Mouse (Mus musculus): ENCODE measurements around the gene Tmprss2. TPM values are rescaled to one million over a fixed set of nuclear protein-coding genes. Genes with fewer than 3 reads are reported as not detected.

Tmprss2 gene
- polyA plus RNA-seq, 1 experiment from 2014 or later, result 0.11 TPM

DNA sequence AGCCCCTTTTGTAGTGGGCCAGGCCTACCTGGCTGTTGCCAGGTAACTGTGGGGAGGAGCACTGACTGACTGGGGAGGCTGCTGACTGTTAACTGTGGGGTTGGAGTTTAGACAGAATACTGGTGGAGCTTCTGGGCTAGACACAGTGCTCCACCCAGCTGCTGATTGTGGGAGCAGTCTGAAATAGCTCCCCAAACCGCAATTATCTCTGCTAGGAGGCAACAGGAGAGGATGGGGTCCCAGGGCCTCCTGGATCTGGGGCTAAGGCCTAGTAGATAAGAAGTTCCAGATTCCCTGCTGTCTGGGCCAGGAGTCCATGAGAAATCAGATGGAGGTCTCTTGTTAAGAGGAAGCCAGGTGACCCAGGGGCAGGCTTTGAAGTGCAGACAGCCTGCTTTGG, 74.1 kb downstream of the Tmprss2 start:
- WGBS, result 74% methylated on average over 1 of the region's 1 CpGs
- H3K4me2 ChIP-seq (ENCODE audit: low read length), result no peak overlapping the region; the same call in 1 of the 2 replicates

DNA sequence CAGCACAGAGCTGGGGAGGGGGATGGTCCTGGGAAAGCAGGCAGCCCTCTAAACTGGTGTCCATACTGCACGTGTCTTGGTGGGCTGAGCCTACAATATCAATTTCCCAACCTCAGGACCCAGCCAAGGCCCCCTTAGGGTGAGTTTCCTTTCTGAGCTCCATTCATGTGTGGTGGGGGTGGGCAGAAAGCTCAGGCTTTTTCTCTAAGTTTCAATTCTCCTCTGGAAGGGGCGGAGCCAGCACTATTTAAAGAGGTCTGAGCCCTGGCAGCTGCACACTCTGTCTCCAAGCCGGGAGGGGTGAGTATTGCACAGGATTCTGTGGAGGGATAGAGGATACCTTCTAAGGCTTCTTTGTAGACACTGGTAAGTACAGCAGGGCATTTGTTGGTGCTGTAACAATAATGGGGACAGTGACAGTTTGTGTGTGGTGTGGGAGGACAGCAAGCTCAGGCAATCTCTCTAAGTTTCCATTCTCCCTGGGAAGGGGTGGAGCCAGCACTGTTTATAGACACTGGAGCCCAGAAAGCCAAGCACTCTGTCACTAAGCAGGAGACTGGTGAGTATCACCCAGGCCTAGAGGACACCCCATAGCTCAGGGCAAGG, 75.1 kb downstream of the Tmprss2 start:
- WGBS, result 14% methylated on average over 3 of the region's 3 CpGs
- peak overlapping the region; percentile 44; the same call in 1 of the 2 replicates for H3K27ac ChIP-seq (ENCODE audit: low read depth, low read length)
- ATAC-seq, result peak; percentile 91
- H3K9me3 ChIP-seq (ENCODE audit: control insufficient read depth, low read length), result no peaks in the 10 kb centered on the region
- H3K4me2 ChIP-seq (ENCODE audit: low read length), result no peak overlapping the region; the same call in 1 of the 2 replicates
- H3K36me3 ChIP-seq (ENCODE audit: control insufficient read depth, insufficient read depth, low read length), result no peaks in the 10 kb centered on the region
- no peaks in the 10 kb centered on the region for H3K4me1 ChIP-seq (ENCODE audit: control insufficient read depth, insufficient read depth, low read depth, low read length)
- H3K9ac ChIP-seq (ENCODE audit: low read depth, low read length), result no peak overlapping the region
- H3K27me3 ChIP-seq (replicated peaks; ENCODE audit: control insufficient read depth, insufficient read depth, low read length), result no peaks in the 10 kb centered on the region
- no peak overlapping the region for H3K4me3 ChIP-seq (ENCODE audit: low read length)

More for the DNA sequence above, 74.1 kb downstream of the Tmprss2 start:
- Histone ChIP-seq H3K9me3 (ENCODE audit: control insufficient read depth, low read length) (no peaks in the 10 kb centered on the region), H3K9ac (ENCODE audit: low read depth, low read length) (no peak overlapping the region), H3K4me3 (ENCODE audit: low read length) (no peak overlapping the region), H3K36me3 (ENCODE audit: control insufficient read depth, insufficient read depth, low read length) (no peaks in the 10 kb centered on the region), H3K27ac (ENCODE audit: low read depth, low read length) (no peak overlapping the region), H3K27me3 (replicated peaks; ENCODE audit: control insufficient read depth, insufficient read depth, low read length) (no peaks in the 10 kb centered on the region), H3K4me1 (ENCODE audit: control insufficient read depth, insufficient read depth, low read depth, low read length) (no peaks in the 10 kb centered on the region)
- no peak for ATAC-seq

DNA sequence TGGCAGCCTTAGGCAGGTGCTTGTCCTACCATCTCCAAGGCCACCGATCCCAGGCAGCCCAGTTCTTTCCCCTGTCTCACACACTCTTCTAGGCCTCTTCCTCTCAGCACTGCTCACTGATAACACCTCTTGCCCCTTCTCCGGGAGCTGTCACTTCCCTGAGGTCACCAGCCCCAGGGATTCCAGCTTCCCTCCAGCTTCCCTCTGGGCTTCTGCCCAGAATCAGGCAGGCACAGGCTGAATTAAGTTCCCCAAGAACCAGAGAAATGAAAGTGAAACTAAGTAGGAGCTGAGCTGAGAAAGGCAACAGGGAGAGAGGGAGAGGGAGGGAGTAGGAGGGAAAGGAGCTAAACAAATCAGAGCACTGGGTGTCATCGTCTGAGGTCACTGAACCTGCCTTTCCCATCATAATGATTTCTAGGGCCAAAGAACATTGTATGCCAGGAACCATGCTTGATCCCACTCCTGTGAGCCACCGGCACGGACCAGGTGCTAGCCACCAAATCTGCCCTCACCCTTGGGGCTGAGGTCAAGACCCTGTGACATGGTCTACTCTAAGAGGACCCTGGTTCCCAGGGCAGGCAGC, 76.0 kb downstream of the Tmprss2 start:
- peak; percentile 66 for ATAC-seq
- H3K4me2 ChIP-seq (ENCODE audit: low read length), result peak overlapping the region; percentile 8; the same call in 1 of the 2 replicates

DNA sequence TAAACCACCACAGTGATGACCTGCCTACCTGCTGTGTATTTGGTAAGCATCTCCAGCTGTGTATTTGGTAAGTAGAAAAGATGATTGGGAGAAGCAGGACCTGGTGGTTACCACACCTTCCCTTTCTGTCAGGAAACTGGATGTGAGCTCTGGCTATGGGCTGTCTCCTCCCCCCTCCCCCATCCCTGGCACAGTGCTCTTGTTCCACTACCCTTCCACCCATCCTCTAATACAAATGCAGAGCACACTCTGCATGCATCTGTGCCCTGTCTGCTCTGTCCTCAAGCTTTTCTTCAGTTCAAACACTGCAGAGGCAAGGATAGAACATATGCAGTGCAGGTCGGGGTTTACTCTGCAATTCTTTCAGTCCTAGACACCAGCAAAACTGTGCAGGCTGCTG, 76.5 kb downstream of the Tmprss2 start:
- Histone ChIP-seq H3K9me3 (ENCODE audit: control insufficient read depth, low read length) (no peaks in the 10 kb centered on the region), H3K27ac (ENCODE audit: low read depth, low read length) (peak overlapping the region; percentile 13; the same call in 1 of the 2 replicates), H3K9ac (ENCODE audit: low read depth, low read length) (0 out of 2 replicates have a peak overlapping the region, but pooled peaks have one; percentile 14), H3K4me3 (ENCODE audit: low read length) (no peak overlapping the region), H3K36me3 (ENCODE audit: control insufficient read depth, insufficient read depth, low read length) (no peaks in the 10 kb centered on the region), H3K4me2 (ENCODE audit: low read length) (no peak overlapping the region; the same call in 1 of the 2 replicates), H3K27me3 (replicated peaks; ENCODE audit: control insufficient read depth, insufficient read depth, low read length) (no peaks in the 10 kb centered on the region), H3K4me1 (ENCODE audit: control insufficient read depth, insufficient read depth, low read depth, low read length) (no peaks in the 10 kb centered on the region)
- 29% methylated on average over 1 of the region's 1 CpGs for WGBS
- peak; percentile 59 for ATAC-seq

More for the DNA sequence above, 76.0 kb downstream of the Tmprss2 start:
- WGBS, result 35% methylated on average over 5 of the region's 5 CpGs
- Histone ChIP-seq H3K4me3 (ENCODE audit: low read length) (no peak overlapping the region), H3K4me1 (ENCODE audit: control insufficient read depth, insufficient read depth, low read depth, low read length) (no peaks in the 10 kb centered on the region), H3K27ac (ENCODE audit: low read depth, low read length) (peak overlapping the region; percentile 44), H3K9me3 (ENCODE audit: control insufficient read depth, low read length) (no peaks in the 10 kb centered on the region), H3K27me3 (replicated peaks; ENCODE audit: control insufficient read depth, insufficient read depth, low read length) (no peaks in the 10 kb centered on the region), H3K9ac (ENCODE audit: low read depth, low read length) (0 out of 2 replicates have a peak overlapping the region, but pooled peaks have one; percentile 14), H3K36me3 (ENCODE audit: control insufficient read depth, insufficient read depth, low read length) (no peaks in the 10 kb centered on the region)

DNA sequence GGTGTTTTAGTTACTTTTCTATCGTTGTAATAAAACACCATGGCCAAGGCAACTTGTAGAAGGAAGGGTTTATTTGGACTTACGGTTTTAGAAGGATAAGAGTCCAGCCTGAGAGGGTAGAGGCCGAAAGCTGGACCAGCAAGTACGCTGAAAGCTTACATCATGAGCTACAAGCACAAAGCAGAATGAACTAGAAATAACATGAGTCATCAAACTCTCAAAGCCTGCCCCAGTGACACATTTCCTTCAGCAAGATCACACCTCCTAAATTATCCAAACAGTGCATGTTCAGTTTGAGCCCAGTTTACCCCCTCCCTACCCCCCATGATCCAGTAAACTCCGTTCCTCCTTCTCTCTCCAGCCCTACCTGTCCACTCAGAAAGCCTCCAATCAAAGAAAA, 77.2 kb downstream of the Tmprss2 start:
- H3K9ac ChIP-seq (ENCODE audit: low read depth, low read length), result no peak overlapping the region
- H3K4me3 ChIP-seq (ENCODE audit: low read length), result no peak overlapping the region
- no peak overlapping the region for H3K4me2 ChIP-seq (ENCODE audit: low read length)
- ATAC-seq, result no peak
- 94% methylated on average over 5 of the region's 5 CpGs for WGBS
- H3K9me3 ChIP-seq (ENCODE audit: control insufficient read depth, low read length), result no peaks in the 10 kb centered on the region
- H3K36me3 ChIP-seq (ENCODE audit: control insufficient read depth, insufficient read depth, low read length), result no peaks in the 10 kb centered on the region
- no peak overlapping the region for H3K27ac ChIP-seq (ENCODE audit: low read depth, low read length)
- H3K27me3 ChIP-seq (replicated peaks; ENCODE audit: control insufficient read depth, insufficient read depth, low read length), result no peaks in the 10 kb centered on the region
- no peaks in the 10 kb centered on the region for H3K4me1 ChIP-seq (ENCODE audit: control insufficient read depth, insufficient read depth, low read depth, low read length)

DNA sequence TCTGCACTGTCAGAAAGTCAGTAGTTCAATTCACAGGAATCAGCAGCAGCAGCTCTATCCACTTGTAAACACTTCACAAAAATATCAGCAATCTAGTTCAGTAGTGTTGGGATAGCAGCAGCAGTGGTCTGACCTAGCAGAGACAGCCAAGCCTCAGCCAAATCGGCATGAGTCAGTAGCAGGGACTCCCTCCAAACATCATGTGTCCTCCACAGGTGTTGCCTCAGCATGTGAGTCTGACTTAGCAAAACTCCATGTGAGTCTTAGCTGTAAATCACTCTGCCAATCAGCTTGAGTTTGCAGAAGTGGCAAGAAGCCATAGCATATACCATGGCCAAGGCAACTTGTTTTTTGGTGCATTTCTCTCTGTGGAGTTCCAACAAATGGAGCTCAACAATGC, 77.9 kb downstream of the Tmprss2 start:
- WGBS, result 94% methylated on average over 1 of the region's 1 CpGs
- H3K4me2 ChIP-seq (ENCODE audit: low read length), result no peak overlapping the region
- H3K36me3 ChIP-seq (ENCODE audit: control insufficient read depth, insufficient read depth, low read length), result no peaks in the 10 kb centered on the region
- no peak overlapping the region for H3K27ac ChIP-seq (ENCODE audit: low read depth, low read length)
- no peaks in the 10 kb centered on the region for H3K27me3 ChIP-seq (replicated peaks; ENCODE audit: control insufficient read depth, insufficient read depth, low read length)
- H3K9ac ChIP-seq (ENCODE audit: low read depth, low read length), result no peak overlapping the region
- no peak for ATAC-seq
- no peak overlapping the region for H3K4me3 ChIP-seq (ENCODE audit: low read length)
- H3K9me3 ChIP-seq (ENCODE audit: control insufficient read depth, low read length), result no peaks in the 10 kb centered on the region
- H3K4me1 ChIP-seq (ENCODE audit: control insufficient read depth, insufficient read depth, low read depth, low read length), result no peaks in the 10 kb centered on the region

DNA sequence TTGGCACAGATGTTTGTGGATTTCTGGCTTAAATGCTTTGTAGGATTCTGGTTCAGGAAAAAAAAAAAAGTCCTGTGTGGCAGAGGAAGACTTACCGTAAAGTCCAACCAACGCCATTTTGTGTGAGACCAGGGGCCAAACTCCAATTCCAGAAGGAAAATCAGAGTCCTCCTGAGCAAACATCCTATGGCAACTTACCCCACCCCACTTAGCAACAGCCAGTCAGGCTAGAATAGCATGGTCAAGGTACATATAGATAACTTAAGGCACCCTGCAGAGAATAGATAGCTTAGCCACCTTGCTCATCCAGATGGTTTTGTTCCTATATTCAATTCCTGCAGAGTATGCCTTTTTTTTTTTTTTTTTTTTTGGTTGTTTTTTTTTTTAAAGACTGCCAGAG, 81.8 kb downstream of the Tmprss2 start:
- no peaks in the 10 kb centered on the region for H3K36me3 ChIP-seq (ENCODE audit: control insufficient read depth, insufficient read depth, low read length)
- no peak overlapping the region for H3K9ac ChIP-seq (ENCODE audit: low read depth, low read length)
- 94% methylated on average over 2 of the region's 2 CpGs for WGBS
- H3K4me2 ChIP-seq (ENCODE audit: low read length), result no peak overlapping the region
- no peaks in the 10 kb centered on the region for H3K4me1 ChIP-seq (ENCODE audit: control insufficient read depth, insufficient read depth, low read depth, low read length)
- no peak overlapping the region for H3K4me3 ChIP-seq (ENCODE audit: low read length)
- H3K27ac ChIP-seq (ENCODE audit: low read depth, low read length), result no peak overlapping the region
- no peaks in the 10 kb centered on the region for H3K27me3 ChIP-seq (replicated peaks; ENCODE audit: control insufficient read depth, insufficient read depth, low read length)
- no peaks in the 10 kb centered on the region for H3K9me3 ChIP-seq (ENCODE audit: control insufficient read depth, low read length)
- no peak for ATAC-seq

DNA sequence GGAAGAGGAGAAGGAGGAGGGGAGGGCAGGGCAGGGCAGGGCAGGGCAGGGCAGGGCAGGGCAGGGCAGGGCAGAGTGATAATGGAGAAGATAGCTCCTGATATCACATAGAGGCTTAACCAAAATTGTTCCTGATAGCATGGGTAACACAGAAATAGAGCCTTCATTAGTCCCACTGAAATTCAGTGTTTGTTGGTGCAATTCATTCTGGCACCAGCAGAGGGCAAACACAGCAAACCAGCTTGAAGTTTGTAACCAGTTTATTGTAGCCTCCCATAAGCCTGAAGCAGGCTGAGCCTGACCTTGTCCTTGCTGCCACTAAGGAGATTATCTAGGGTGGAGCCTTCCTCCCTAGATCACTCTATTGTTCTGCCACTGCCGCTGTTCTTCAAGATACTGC, 88.0 kb downstream of the Tmprss2 start:
- no peaks in the 10 kb centered on the region for H3K27me3 ChIP-seq (replicated peaks; ENCODE audit: control insufficient read depth, insufficient read depth, low read length)
- H3K9me3 ChIP-seq (ENCODE audit: control insufficient read depth, low read length), result no peaks in the 10 kb centered on the region
- no peak overlapping the region for H3K4me2 ChIP-seq (ENCODE audit: low read length)
- H3K4me3 ChIP-seq (ENCODE audit: low read length), result no peak overlapping the region
- no peaks in the 10 kb centered on the region for H3K36me3 ChIP-seq (ENCODE audit: control insufficient read depth, insufficient read depth, low read length)
- no peaks in the 10 kb centered on the region for H3K4me1 ChIP-seq (ENCODE audit: control insufficient read depth, insufficient read depth, low read depth, low read length)
- ATAC-seq, result 0 out of 2 replicates have a peak, but pooled peaks have one; percentile 14
- no peak overlapping the region for H3K27ac ChIP-seq (ENCODE audit: low read depth, low read length)
- no peak overlapping the region for H3K9ac ChIP-seq (ENCODE audit: low read depth, low read length)
- WGBS, result 20% methylated on average over 1 of the region's 1 CpGs

DNA sequence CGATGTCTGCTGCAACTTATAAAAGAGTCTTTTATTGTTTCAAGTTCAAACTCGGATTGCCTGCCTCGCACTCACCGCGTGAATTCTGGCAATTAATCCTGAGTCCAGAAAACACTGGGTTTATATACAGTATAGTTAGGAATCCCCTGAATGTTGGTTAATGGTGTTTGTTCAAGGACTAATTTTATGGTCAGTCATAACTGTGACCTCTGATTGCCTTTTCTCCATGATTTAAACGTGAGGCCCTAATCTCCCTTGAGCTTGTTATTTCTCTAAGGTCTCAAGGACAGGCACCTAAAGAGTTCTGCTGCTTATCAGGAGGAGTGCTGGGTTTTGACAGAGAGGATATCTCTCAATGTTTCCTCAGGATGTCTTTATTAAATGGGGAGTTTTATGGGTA, 89.0 kb downstream of the Tmprss2 start:
- Histone ChIP-seq H3K4me1 (ENCODE audit: control insufficient read depth, insufficient read depth, low read depth, low read length) (no peaks in the 10 kb centered on the region), H3K36me3 (ENCODE audit: control insufficient read depth, insufficient read depth, low read length) (no peaks in the 10 kb centered on the region), H3K9ac (ENCODE audit: low read depth, low read length) (no peak overlapping the region), H3K4me3 (ENCODE audit: low read length) (no peak overlapping the region), H3K4me2 (ENCODE audit: low read length) (no peak overlapping the region), H3K27ac (ENCODE audit: low read depth, low read length) (no peak overlapping the region), H3K9me3 (ENCODE audit: control insufficient read depth, low read length) (no peaks in the 10 kb centered on the region), H3K27me3 (replicated peaks; ENCODE audit: control insufficient read depth, insufficient read depth, low read length) (no peaks in the 10 kb centered on the region)
- 75% methylated on average over 6 of the region's 6 CpGs for WGBS
- ATAC-seq, result no peak
